Mouse (Mus musculus) gonadal fat pad, adult 2 months (tissue): Measurements from ENCODE around the gene Stt3b. TPM values are rescaled to one million over a fixed set of nuclear protein-coding genes. Genes with fewer than 3 reads are reported as not detected.

Experiments used
- DNase-seq: peaks from one replicate; pipeline ENCODE4 v3.0.0-alpha.2; 2012; ENCODE audit warnings: low read depth
- polyA plus RNA-seq: library from polyadenylated mRNA; depleted of rRNA; stranded (reverse); fragments of >200 nt; gene quantifications from 2 replicates; pipeline ENCODE4 v1.2.3, GENCODE M21; 2012

Gene Stt3b
- polyA plus RNA-seq, 1 experiment = 119 TPM

GRCm38 (mm10) chr9:115271556-115271955, 38.7 kb downstream of the Stt3b start:
- no peak for DNase-seq

- no peak for DNase-seq
These were observed 48.3 kb downstream of the Stt3b start for GRCm38 (mm10) chr9:115261896-115262295.

- no peak for DNase-seq
These were observed 48.8 kb downstream of the Stt3b start for GRCm38 (mm10) chr9:115261456-115261855.

- no peak for DNase-seq
These were observed 49.8 kb downstream of the Stt3b start for GRCm38 (mm10) chr9:115260464-115260863.

GRCm38 (mm10) chr9:115259866-115260265, 50.4 kb downstream of the Stt3b start:
- DNase-seq = no peak

- DNase-seq = no peak
These were observed 52.4 kb downstream of the Stt3b start for GRCm38 (mm10) chr9:115257733-115258286.

- no peak for DNase-seq
These were observed 61.1 kb downstream of the Stt3b start for GRCm38 (mm10) chr9:115249145-115249544.

- DNase-seq = no peak
These were observed 65.1 kb downstream of the Stt3b start for GRCm38 (mm10) chr9:115245092-115245491.

GRCm38 (mm10) chr9:115243630-115244029, 66.6 kb downstream of the Stt3b start:
- no peak for DNase-seq

GRCm38 (mm10) chr9:115239861-115240260, 70.4 kb downstream of the Stt3b start:
- no peak for DNase-seq

- DNase-seq = no peak
These were observed 72.3 kb downstream of the Stt3b start for GRCm38 (mm10) chr9:115237943-115238342.

GRCm38 (mm10) chr9:115236352-115236841, 73.8 kb downstream of the Stt3b start:
- DNase-seq = peak; percentile 42

- no peak for DNase-seq
These were observed 75.7 kb downstream of the Stt3b start for GRCm38 (mm10) chr9:115234561-115234960.

- DNase-seq = no peak
These were observed 76.5 kb downstream of the Stt3b start for GRCm38 (mm10) chr9:115233721-115234120.

GRCm38 (mm10) chr9:115231476-115231875, 78.7 kb downstream of the Stt3b start:
- no peak for DNase-seq

- DNase-seq = no peak
These were observed 80.1 kb downstream of the Stt3b start for GRCm38 (mm10) chr9:115230141-115230540.

GRCm38 (mm10) chr9:115229676-115230075, 80.5 kb downstream of the Stt3b start:
- no peak for DNase-seq

- no peak for DNase-seq
These were observed 81.1 kb downstream of the Stt3b start for GRCm38 (mm10) chr9:115229145-115229544.

- no peak for DNase-seq
These were observed 85.4 kb downstream of the Stt3b start for GRCm38 (mm10) chr9:115224744-115225354.

- DNase-seq = no peak
These were observed 89.0 kb downstream of the Stt3b start for GRCm38 (mm10) chr9:115221265-115221664.

- DNase-seq = no peak
These were observed 89.8 kb downstream of the Stt3b start for GRCm38 (mm10) chr9:115220466-115220865.

GRCm38 (mm10) chr9:115217984-115218383, 92.2 kb downstream of the Stt3b start:
- DNase-seq = no peak

GRCm38 (mm10) chr9:115215830-115216701, 94.2 kb downstream of the Stt3b start:
- no peak for DNase-seq
